Mouse (Mus musculus) erythroid progenitor cell, adult 5-6 weeks (primary cell): ENCODE data around the gene Men1. TPM values are rescaled to one million over a fixed set of nuclear protein-coding genes. Genes with fewer than 3 reads are reported as not detected.
"Not testable (repeated sequence)": the region's sequence is repeated elsewhere in the genome, so short reads cannot be mapped to it uniquely, and the experiment has no call there.

ENCODE experiments used
- ATAC-seq: replicated peaks from 2 replicates; pipeline ENCODE4 v1.8.0; 2016; ENCODE audit warnings: moderate number of reproducible peaks, mild to moderate bottlenecking, moderate TSS enrichment, inconsistent platforms; ENCODE audit not compliant: poor library complexity, low FRiP score, severe bottlenecking
- total RNA-seq, 2 experiments: library from RNA; stranded (forward) in 1 of 2; stranded (reverse) in 1 of 2; fragments of 150-400 nt in 1 of 2; fragments of 186-747, 209-891 nt in 1 of 2; gene quantifications; 2 replicates each; pipeline versions ENCODE4 v1.2.3 to v1.2.4; 2015 to 2017; ENCODE audit warnings: low replicate concordance in 2 of 2

The Men1 gene
- total RNA-seq (2015; ENCODE audit: low replicate concordance) (5.4 and 23.9 TPM in 2 replicates), total RNA-seq (2017; ENCODE audit: low replicate concordance) (10.0 and 17.1 TPM in 2 replicates)

DNA sequence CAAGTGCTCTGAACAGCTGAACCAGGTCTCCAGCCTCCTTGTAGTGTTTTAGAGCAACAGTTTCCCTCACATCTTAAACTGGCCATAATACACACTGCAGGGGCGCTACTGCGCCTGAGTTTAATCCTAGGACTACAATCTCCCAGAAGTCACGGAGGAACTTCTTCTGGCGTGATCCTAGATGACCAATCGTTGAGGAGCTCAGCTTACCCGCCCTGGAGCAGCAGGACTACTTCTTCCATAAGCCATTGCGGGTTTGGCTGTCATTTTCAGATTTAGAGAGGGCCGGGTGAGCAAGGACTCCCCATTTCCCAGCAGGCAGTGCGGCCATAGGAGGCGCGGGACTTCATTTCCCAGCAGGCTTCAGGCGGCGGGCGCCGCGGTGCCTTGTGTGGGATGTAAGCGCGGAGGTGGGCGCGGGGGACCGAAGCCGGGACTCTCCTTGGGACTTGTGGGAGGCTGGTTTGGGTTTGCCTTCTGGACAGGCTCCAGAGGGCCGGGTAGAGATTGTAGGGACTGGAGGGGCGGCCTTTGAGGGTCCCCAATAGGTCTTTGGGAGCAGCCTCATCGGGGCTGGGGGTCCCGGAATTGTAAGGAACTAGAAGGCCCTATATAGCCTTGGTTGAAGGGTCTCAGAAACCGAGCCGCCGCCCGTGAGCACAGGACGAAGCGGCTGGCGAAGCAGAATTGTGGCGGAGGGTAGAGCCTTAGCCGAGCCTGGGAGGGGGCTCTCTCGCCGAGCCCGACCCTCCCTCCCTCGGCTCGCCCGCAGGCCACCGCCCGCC is at the start of gene Men1:
Gene Men1 (plus strand): TSS at position 307 of the 785 bp plus-strand sequence.
- ATAC-seq = peak; percentile 90

GRCm38 (mm10) chr19:6285226-6285625 is 49.6 kb upstream of the Men1 start:
- ATAC-seq = peak; percentile 44; the same call in 1 of the 2 replicates

DNA sequence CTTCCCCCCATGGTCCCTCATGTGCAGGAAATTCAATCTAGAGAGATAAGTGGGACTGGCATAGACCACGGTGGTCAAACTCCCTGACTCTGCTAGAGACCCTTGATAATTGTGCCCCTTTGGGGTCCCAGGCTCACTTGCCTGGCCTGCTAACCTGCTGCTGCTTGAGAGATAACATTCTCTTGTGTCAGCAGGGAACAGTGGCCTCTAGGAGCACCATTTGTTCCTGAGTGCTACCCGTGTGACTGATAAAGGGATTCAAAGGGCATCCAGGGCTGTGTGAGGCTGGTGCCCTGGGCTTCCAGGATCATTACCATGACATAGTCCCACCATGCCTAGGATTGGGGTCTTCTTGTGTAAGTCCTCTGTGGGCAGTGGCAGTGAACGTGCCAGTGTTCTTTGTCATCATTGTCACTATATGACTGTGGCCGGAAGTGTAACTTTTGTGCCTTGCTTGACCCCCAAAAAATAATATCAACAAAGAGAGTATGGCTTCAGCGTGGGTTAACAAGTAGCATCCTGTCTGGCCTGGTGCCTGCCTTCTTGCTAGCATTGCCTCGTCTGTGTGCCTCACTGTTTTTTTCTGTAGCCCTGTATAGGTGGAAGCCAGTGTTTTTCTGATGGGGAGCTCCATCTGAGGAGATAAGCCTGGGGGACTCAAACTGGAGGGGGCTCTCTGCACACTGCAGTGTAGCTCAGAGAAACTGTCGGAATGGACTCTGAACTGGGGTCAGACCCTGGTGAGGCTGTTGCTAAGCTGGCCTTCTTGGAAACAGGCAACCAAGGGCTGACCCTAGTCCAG is 48.9 kb upstream of the Men1 start:
- ATAC-seq = peak; percentile 4; the same call in 1 of the 2 replicates

DNA sequence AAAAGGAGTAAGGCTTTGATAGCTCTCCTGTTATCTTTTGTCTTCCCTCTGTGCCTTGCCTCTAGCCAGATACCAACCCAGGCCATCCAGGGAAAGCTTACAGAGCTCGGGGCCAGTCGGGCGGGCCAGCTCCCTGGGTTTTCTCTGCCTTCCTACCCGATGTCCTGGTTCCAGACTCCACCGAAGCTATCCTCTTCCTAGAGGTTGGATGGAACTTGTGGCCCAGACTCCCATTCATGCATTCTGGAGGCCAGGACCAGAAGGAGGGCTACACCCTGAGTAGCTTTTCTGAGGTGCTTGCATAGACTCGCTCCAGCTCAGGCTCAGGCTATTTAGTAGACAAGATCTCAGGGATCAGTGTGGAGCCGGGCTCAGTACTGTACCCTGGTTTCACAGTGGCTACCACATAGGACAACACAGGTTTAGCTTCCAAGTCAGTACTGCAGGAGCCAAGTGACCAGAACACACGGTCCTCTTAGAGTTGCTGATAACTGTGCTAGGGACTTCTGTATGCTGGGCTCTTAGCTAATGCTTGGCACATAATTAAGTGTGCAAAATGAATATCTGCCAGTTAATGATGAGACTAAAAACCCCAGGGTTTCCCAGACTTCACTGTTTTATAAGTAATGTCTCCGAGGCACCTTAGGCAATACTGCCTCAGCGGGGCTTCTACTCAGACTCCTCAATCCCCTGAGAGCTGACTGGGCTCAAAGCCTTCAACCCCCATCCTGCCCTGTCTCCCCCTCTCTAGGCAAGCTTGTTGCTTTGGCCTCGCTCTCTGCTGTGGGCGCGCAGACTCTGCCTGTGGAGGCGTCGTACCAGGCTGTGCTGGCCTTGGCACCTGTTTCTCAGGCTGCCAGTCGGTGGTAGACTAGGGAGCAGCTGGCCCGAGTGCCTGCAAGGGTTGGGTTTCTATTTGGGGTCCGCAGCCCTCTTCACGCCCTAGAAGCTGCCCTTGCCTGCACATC is 48.1 kb upstream of the Men1 start:
- ATAC-seq = peak; percentile 26; the same call in 1 of the 2 replicates

DNA sequence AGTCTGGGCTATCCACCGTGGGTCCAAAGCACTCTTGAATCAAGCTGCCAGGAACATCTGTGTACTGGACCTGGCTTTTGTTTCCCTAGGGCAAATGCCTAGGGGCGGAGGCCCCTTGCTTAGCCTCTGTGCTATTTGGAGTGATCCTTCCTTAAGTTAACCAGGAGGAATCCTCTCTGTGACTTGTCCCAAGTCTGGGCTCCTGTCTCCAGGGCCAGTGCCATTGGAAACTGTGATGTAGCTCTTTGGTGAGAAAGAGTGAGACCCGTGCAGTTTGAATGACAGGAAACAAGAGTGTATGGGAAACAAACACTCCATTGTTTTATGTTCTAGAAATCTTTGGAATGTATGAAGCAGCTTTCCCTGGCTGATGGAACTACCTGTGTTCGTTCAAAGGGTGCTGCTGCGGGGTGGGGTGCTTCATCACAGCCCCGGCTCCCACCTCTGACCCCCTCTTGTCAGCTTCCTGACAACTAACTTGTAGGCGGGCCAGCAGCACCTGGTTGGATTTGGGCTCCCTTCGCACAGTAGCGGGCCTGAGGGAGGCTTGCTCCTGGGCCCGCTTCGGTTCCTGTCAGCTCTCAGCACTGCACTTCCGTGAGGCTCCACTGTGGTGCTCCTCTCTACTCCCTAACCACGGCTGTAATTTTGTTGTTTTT is 46.4 kb upstream of the Men1 start:
- no peak for ATAC-seq

GRCm38 (mm10) chr19:6289696-6290238 is 45.0 kb upstream of the Men1 start:
- no peak for ATAC-seq

GRCm38 (mm10) chr19:6290720-6291116 is 44.1 kb upstream of the Men1 start:
- not testable (repeated sequence) for ATAC-seq

- no peak for ATAC-seq
Observed at GRCm38 (mm10) chr19:6291117-6291781, 43.5 kb upstream of the Men1 start.

GRCm38 (mm10) chr19:6292262-6292661 is 42.5 kb upstream of the Men1 start:
- ATAC-seq = no peak

GRCm38 (mm10) chr19:6294301-6294700 is 40.5 kb upstream of the Men1 start:
- no peak for ATAC-seq

DNA sequence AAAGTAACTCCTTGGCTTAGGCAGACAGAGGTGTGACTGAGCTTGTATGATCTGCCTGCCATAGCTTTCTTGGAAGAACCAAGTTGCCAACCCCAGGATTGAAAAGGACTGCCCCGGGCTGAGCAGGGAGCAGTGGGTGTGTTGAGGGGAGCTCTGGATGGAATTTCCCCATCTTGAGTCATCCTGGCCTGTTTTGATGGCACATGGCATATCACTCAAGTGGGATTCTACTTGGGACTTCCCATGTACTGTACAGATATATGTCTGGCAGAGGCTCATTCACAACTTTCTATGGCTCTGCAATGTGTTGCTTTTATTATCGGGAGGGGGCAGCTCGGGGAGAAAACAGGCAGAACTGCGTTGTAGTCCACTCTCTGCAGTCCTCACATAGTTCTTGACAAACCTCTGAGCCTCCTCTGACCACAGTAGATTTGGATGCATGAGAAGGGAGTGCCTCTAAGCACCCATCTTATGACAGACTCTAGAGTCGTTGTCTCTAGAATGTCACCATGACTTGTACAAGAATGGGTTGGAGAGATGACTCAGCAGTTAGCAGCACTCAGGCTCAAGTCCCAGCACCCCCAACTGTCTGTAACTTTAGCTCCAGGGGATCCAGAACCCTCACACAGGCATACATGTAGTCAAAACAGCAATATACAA is 38.1 kb upstream of the Men1 start:
- ATAC-seq = peak; percentile 35; the same call in 1 of the 2 replicates

GRCm38 (mm10) chr19:6297641-6298040 is 37.1 kb upstream of the Men1 start:
- ATAC-seq = peak; percentile 56

- no peak for ATAC-seq
Observed at GRCm38 (mm10) chr19:6299003-6299402, 35.8 kb upstream of the Men1 start.

DNA sequence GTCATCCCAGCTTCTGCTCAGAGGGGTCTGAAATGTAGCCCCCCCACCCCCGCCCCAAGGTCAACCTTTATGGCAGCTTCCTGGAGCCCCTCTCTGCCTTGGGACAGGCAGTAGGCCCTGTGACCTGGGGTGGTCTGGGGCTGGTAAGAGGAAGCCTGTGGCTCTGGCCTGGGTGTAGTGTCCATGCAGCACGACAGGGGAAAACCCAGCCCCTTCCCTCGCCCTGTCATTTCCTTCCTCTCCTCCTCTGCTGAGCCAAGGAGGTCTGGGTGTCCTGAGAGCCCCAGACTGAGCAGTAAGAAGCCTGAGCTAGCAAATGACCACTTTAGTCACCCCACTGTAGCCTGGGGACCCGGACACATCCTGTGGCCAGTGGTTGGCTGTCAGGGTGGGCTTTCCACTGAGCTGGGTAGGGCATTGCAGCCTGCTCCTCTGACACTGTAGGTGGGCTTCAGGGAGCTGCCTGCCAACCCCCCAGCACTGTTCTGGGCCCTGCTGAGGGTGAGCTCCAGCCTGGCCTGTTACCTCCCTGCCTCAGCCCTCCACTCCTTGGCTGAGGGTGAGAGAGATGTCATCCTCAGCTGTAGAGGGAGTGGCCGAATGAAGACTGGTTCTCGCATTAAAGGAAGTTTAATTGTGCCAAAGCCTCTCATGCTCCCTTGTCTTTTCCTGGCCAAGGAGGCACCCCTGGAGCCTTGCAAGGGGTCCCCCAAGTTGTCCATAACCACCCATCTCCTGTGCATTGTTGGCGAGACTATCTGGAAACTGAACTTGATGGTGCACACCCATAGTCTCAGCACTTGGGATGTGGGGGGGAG is 35.1 kb upstream of the Men1 start:
- ATAC-seq = 0 out of 2 replicates have a peak, but pooled peaks have one; percentile 10

GRCm38 (mm10) chr19:6300402-6300841 is 34.4 kb upstream of the Men1 start:
- peak; percentile 72 for ATAC-seq

GRCm38 (mm10) chr19:6302114-6302513 is 32.7 kb upstream of the Men1 start:
- no peak for ATAC-seq

DNA sequence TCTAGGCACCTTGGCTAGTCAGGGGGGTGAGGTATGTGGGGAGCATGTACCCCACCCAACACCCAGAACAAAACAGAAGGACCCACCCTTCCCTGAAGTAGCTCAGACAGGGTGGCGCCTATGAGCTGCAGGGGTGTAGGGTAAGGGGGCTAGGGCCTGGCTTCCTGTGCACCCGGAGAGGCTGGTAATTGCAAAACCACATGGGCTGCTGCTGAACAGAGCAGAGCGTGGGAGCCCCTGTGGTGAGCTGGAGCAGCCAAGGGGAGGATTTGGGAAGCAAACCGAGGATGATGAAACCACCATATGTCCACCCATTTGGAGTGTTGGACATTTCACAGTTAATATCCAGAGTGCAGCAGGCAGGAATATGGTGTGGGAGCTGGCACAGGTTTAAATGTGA is 32.3 kb upstream of the Men1 start:
- ATAC-seq = no peak
